Mouse (Mus musculus): Measurements from ENCODE around the gene Tle2.

The Tle2 gene

GRCm38 (mm10) chr10:81574081-81575056, at the start of gene Tle2:
Gene Tle2, plus strand, starts transcription at chr10:81574561.
- no peak for DNase-seq (ENCODE audit: low spot score in 2 of 2)

GRCm38 (mm10) chr10:81525017-81525694, 49.2 kb upstream of the Tle2 start:
- no peak for DNase-seq (ENCODE audit: low spot score in 2 of 2)

- peak; percentile 79 to 88 for DNase-seq (ENCODE audit: low spot score in 2 of 2)
Observed at GRCm38 (mm10) chr10:81526779-81527178, 47.6 kb upstream of the Tle2 start.

GRCm38 (mm10) chr10:81534826-81535225, 39.5 kb upstream of the Tle2 start:
- no peak for DNase-seq (ENCODE audit: low spot score in 2 of 2)

GRCm38 (mm10) chr10:81536734-81537133, 37.6 kb upstream of the Tle2 start:
- DNase-seq (ENCODE audit: low spot score in 2 of 2), result no peak

- no peak for DNase-seq (ENCODE audit: low spot score in 2 of 2)
Observed at GRCm38 (mm10) chr10:81537429-81537828, 36.9 kb upstream of the Tle2 start.

GRCm38 (mm10) chr10:81538321-81539048, 35.9 kb upstream of the Tle2 start:
- DNase-seq (ENCODE audit: low spot score in 2 of 2), result peak in 1 of 2 experiments; percentile 49

- no peak for DNase-seq (ENCODE audit: low spot score in 2 of 2)
Observed at GRCm38 (mm10) chr10:81541363-81541762, 33.0 kb upstream of the Tle2 start.

GRCm38 (mm10) chr10:81541803-81542202, 32.6 kb upstream of the Tle2 start:
- DNase-seq (ENCODE audit: low spot score in 2 of 2), result no peak

- no peak for DNase-seq (ENCODE audit: low spot score in 2 of 2)
Observed at GRCm38 (mm10) chr10:81542727-81543460, 31.5 kb upstream of the Tle2 start.

- DNase-seq (ENCODE audit: low spot score in 2 of 2), result no peak
Observed at GRCm38 (mm10) chr10:81543633-81544032, 30.7 kb upstream of the Tle2 start.

GRCm38 (mm10) chr10:81544296-81545160, 29.8 kb upstream of the Tle2 start:
- DNase-seq (ENCODE audit: low spot score in 2 of 2), result no peak

GRCm38 (mm10) chr10:81545161-81545747, 29.1 kb upstream of the Tle2 start, which contains the start of gene Gna11:
Gene Gna11, minus strand, starts transcription at chr10:81545190.
- DNase-seq (ENCODE audit: low spot score in 2 of 2), result peak; percentile 98 to 99

- DNase-seq (ENCODE audit: low spot score in 2 of 2), result no peak
Observed at GRCm38 (mm10) chr10:81546332-81546731, 28.0 kb upstream of the Tle2 start.

- no peak for DNase-seq (ENCODE audit: low spot score in 2 of 2)
Observed at GRCm38 (mm10) chr10:81546788-81547571, 27.4 kb upstream of the Tle2 start.

GRCm38 (mm10) chr10:81548944-81549343, 25.4 kb upstream of the Tle2 start:
- no peak for DNase-seq (ENCODE audit: low spot score in 2 of 2)

GRCm38 (mm10) chr10:81550257-81550656, 24.1 kb upstream of the Tle2 start:
- DNase-seq (ENCODE audit: low spot score in 2 of 2), result peak; percentile 70 to 80

GRCm38 (mm10) chr10:81551597-81552102, 22.7 kb upstream of the Tle2 start:
- DNase-seq (ENCODE audit: low spot score in 2 of 2), result peak; percentile 88 to 92

GRCm38 (mm10) chr10:81553232-81553631, 21.1 kb upstream of the Tle2 start:
- peak in 1 of 2 experiments; percentile 69 for DNase-seq (ENCODE audit: low spot score in 2 of 2)
